Mouse (Mus musculus) cortical plate, adult 2 months (tissue): ENCODE measurements at regions not wholly inside any gene's neighbourhood (a gene's known extent, or its start where the extent isn't known, plus 50 kb on each side); places are given as distances from the start of the nearest gene placed in this dataset.

ENCODE experiments used
- CTCF ChIP-seq: fragments of 200-500 bp; IDR thresholded peaks from 2 replicates; pipeline ENCODE4 v1.5.1; 2011; ENCODE audit warnings: mild to moderate bottlenecking, control low read depth, low read length; ENCODE audit not compliant: insufficient read depth; ENCODE audit errors: extremely low read depth
- POLR2A ChIP-seq: fragments of 200-500 bp; IDR thresholded peaks from 2 replicates; pipeline ENCODE4 v1.6.1; 2011; ENCODE audit warnings: mild to moderate bottlenecking, low read length, control low read depth; ENCODE audit not compliant: insufficient read depth; ENCODE audit errors: extremely low read depth

- TF ChIP-seq CTCF: peak; percentile 29; the same call in 1 of the 2 replicates
- TF ChIP-seq POLR2A: no peak
Measured at GRCm38 (mm10) chr9:113587260-113587659, 120.8 kb downstream of the Pdcd6ip start.
